Mouse (Mus musculus) spleen, adult 2 months (tissue): ENCODE measurements around the gene Ube2l3.

Experiments used
- CTCF ChIP-seq: fragments of 200-500 bp; IDR thresholded peaks from 2 replicates; pipeline ENCODE4 v1.5.1; 2011; ENCODE audit warnings: mild to moderate bottlenecking, inconsistent platforms; ENCODE audit not compliant: insufficient read depth, insufficient read length, insufficient replicate concordance; ENCODE audit errors: extremely low read depth
- POLR2A ChIP-seq: fragments of 200-500 bp; IDR thresholded peaks from 2 replicates; pipeline ENCODE4 v1.6.1; 2011; ENCODE audit warnings: low read depth, low read length, inconsistent platforms

- TF ChIP-seq CTCF (no peak), POLR2A (no peak)
These were observed 24.8 kb downstream of the Ube2l3 start for GRCm38 (mm10) chr16:17177623-17178170.
